Mouse (Mus musculus) megakaryocyte progenitor cell, adult 5-6 weeks (primary cell): Measurements from ENCODE around the gene Nek4. TPM values are rescaled to one million over a fixed set of nuclear protein-coding genes. Genes with fewer than 3 reads are reported as not detected.

Experiments
- ATAC-seq: replicated peaks from 2 replicates; pipeline ENCODE4 v1.8.0; 2016; ENCODE audit warnings: mild to moderate bottlenecking, moderate TSS enrichment, inconsistent platforms; ENCODE audit not compliant: poor library complexity
- total RNA-seq, 2 experiments: library from RNA; stranded (forward) in 1 of 2; stranded (reverse) in 1 of 2; fragments of 157-497, 149-512 nt in 1 of 2; fragments of 200-1000 nt in 1 of 2; gene quantifications; 2 replicates each; pipeline versions ENCODE4 v1.2.3 to v1.2.4; 2015 to 2017

Nek4 gene
- total RNA-seq, 2 experiments from 2014 or later: 8.8 to 12.2 TPM

DNA sequence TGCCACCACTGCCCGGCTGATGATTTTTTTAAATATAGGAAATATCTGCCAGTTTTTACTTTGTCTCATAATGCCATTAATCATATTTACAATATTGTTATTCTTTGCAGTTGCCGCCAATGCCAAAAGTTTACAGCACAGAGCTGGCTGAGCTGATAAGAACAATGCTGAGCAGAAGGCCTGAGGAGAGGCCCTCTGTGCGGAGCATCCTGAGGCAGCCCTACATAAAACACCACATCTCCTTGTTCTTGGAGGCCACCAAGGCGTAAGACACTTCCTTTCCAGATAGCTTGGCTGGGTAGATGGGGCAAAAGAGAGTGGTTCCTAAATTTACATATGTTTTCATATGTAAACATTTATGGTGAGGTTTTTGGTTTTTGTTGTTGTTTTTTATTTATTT, 7.9 kb downstream of the Nek4 start:
- peak; percentile 42; the same call in 1 of the 2 replicates for ATAC-seq

DNA sequence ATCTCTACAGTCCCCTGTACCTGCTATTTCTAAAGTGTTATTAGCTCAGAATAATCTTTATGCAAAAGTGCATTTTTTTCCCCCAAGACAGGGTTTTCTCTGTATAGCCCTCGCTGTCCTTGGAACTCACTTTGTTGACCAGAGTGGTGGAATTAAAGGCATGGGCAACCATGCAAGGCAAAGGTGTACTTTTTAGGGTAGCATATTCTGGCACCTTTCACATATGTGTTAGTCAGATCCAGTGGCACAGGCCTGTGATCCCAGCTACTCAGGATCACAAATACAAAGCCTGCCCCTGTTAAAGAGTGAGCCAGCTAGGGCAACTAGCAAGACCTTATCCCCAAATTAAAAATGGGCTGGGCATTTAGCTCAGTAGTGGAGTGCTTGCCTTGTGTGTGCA, 9.2 kb downstream of the Nek4 start:
- no peak for ATAC-seq

DNA sequence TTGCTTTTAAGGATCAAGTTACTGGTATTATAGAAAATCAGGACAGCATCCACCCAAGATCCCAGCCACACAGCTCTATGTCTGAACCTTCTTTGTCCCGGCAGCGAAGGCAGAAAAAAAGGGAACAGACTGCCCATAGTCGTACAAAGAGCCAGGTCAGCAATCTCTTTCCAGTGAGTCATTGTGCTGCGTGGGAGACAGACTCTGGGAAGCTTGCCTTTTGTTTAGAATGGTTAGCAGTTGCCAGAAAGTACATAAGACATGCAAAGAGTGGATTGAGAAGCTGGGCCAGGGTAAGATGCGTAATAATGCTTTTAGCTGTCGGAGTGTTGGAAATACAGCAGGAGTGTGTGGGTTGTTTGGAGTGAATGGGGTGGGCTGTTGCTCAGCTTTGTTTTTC, 23.0 kb downstream of the Nek4 start:
- no peak for ATAC-seq

DNA sequence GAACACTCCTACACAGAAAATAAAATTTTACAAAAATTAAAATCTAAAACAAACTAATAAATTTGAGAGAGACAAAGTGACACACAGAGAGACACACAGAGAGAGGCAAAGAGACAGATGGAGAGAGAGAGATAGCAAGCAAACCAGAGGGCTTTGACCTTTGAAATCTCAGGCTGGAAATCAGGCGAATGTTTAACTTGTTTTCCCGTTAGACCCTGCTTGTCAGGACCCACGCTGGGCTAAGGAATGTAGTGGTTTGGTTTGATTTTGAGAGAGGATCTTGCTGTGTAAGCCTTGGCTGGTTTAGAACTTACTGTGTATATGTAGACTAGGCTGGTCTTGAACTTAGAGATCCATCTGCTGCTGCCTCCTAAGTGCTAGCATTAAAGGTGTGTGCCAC, 25.0 kb downstream of the Nek4 start:
- ATAC-seq: no peak

DNA sequence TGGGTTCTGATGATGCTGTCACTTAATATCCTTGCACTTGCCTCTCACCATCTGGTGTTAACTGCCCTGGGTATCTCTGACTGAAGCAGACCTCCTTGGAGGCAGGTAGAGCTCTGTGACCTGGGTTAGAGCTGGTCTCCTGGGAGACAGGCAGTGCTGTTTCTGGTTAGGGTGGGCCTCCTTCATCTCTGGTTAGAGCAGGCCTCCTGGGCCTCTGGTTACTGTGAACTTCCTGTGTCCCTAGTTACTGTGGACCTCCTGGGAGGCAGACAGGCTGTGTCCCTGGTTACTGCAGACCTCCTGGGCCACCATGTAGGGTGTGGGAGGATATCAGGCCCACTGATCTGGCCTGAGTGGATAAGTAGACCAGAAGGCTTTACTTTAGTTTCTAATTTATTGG, 45.2 kb downstream of the Nek4 start:
- no peak for ATAC-seq

DNA sequence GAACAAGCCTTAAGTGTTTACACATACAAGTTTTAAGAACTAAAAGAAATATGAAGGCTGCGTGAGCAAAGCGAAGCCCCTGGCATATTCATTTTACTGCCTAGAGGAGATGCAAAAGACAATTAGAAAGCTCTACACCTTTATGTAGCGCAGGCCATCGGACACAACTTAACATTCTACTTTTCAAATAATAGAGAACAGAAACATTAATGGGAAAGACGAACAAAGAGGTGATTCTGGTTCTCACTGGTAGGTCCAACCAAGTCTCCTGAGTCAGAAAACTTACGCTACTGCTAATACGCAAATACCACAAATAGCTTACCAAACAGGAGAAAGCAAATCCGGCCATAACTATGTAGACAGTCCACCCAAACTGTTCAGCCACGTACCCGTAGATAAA, 49.2 kb downstream of the Nek4 start:
- ATAC-seq: no peak

DNA sequence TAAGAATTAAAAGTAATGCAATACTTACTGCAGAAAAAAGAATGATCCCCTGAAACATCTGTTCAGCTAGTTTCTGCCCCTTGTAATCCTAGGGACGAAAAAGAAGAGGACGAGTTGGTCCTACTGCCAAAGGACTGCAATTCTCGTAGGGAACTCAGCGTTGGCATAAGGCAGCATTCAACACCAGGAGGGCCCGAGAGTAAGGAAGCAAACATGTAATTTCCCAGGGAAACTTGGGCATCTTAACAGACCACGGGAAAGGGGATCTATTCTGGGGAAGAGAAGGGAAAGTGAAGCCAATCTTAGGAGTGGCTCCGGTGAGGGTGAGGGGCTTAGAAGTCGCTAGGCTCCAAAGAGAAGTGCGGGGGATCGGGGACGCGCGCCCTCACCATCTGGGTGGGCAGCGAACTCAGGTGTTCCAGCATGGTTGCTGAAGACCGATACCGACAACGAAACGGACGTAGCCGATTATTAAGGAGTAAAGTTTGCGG, 49.7 kb downstream of the Nek4 start:
- peak; percentile 36 for ATAC-seq

DNA sequence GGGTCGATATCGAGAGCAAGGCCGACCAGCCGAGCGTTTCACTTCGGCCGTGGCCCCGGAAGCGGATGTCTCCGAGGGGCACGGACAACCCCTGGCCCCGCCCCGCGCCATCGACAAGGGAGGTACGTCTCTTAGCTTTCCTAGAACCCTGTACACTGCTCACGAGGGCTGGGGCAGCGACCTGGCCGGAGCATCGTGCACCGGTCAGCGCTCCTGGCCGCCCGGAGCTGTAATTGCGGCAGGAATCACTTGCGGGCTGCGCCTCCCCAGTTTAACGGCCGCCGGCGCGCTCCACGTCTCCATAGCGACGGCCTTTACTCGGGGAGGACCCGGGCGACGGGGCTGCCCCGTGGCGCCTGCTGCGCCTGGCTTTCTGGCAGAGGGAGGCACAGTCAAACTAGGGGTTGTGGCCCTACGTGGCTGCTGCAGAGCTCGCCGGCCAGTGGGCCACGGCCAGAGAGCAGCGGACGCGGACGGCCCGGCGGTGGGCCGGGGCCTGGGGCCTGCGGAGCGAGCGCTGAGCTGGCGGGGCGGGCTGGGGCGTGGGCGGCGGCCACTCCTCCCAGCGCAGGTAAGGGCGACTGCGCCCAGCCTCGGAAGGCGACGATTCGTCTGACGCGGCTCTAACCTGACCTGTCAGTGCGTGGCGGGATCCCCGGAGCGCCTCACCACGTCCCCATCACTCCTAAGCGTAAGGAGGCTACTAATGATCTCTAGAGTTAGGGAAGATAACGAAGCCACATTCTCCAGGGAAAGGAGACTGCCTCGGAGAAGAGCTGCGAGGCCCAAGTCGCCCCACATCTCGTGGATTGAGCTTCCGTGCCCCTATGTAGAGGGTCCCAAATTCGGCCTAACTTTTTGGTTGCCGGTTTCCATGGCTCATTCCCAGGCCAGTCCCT, 50.4 kb downstream of the Nek4 start, which contains the start of the genes Glt8d1 and Spcs1:
Glt8d1 (plus strand) TSS at position 94 of the 899 bp plus-strand sequence.
Spcs1 (minus strand) TSS at position 366 of the 899 bp plus-strand sequence.
- peak; percentile 85 for ATAC-seq

DNA sequence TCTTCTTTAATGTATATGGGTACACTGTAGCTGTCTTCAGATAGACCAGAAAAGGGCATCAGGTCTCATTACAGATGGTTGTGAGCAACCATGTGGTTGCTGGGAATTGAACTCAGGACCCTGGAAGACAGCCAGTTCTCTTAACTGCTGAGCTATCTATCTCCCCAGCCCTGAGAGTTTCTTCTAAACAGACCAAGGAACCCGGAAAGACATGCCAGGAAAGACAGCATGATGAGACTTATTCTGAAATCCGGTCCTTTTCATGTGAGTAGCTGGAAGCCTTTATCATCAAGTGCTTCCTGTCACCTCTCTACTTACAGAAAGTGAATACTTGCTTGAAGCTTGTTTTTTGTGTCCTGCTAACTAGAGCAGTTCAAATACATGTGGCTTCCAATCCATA, 53.4 kb downstream of the Nek4 start:
- no peak for ATAC-seq

DNA sequence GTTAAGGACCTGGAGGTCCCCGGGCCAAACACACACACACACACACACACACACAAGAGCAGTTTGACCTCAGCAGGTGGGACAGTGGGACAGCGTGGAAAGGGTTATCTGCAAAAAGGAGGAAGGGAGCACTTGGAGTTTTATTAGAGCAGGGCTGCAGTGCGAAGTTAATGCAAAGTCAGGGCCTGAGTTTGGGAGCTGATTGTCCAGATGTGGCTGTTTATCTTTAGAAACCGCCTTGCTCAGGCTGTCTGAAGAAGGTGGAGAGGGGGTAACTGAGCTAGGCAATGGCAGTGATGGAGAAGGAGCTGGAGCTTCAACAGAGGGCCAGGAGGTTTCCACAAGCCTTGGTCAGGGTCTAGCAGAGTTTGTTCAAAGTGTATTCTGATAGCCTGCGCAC, 55.6 kb downstream of the Nek4 start:
- peak; percentile 77 for ATAC-seq

DNA sequence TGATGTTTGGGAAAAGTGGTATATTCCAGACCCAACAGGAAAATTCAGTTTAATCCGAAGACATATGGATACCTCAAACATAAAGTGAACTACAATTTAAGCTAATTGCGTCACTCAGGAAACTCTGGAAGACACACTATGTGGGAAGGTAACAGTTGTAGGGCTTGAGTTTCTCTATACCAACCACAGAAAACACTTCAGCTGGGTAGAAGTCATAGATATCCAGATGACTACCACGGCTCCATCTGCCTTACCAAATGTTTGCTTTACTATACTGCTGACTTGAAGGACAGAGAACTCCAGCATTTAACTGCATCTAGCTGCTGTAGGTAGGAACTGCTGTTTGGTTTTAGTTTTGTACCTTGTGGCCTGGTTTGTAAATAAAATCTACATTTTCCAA, 60.4 kb downstream of the Nek4 start:
- ATAC-seq: no peak

DNA sequence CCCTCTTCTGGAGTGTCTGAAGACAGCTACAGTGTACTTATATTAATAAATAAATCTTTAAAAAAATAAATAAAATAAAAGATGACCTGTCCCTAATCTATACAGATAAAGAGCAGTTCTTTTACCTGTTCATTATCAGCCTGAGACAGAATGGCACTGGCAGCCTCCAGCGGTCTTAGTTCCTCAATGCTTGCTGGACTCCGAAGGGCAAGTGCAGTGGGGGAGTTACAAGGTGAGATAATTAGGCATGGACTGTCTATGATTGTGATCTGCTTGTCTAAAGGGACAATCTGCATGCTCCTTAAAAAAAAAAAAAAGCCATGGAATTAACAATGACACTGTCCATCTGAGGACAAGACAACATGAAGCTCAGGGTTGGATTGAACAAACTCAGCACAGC, 62.8 kb downstream of the Nek4 start:
- ATAC-seq: no peak

DNA sequence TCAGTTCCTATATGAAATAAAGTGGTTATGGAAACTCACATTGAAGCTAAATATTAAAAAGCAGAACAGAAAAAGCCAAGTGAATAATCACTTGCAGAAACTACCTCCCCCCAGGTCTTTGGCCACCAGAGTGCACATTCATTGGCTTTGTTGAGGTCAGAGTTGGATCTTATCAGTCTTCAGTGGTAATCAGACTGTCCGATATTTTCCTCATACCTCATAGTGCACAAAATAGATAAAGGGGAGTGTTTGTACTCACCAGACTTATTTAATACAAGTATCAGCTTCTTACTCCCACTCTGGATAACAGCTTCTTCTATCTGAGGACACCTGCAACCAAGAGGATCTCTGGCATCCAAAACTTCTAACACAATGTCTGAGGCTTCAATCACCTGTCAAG, 64.9 kb downstream of the Nek4 start:
- ATAC-seq: no peak

DNA sequence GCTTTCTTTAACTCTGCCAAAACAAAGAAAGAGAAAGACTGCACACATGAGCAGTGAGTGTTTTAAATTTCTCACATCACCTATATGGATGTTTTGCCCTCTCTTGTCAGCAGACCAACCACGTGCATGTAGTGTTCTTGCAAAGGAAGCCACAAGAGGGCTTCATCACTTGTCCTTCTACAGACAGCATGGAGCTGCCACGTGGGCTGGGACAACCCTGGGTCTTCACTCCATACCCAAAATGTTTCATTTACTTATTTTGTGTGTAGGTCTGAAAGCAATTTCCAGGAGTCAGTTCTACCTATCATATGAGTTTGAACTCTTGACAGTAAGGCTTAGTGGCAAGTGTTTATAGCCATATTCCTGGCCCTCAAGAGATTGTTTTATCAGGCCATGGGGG, 66.7 kb downstream of the Nek4 start:
- ATAC-seq: peak; percentile 54

DNA sequence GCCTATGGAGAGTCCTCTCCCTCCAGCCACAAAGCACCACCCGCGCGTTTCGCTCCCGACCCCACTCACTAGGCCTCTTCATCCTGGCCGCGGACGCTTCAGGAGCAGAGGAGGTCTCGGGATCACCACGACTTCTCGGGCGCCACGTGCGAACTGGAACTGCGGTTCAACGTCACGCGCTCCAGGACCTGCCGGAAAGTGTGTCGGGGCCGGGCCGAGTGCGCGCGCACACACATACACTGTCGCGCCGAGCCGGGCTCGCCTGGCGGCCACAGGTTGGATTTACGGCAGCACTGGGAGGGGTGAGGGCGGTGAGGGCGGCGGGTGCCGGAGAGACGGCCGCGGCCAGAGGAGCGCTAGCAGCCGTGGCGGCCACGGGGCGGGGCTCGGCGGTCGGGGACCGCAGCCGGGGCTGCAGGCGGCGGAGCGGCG, 67.7 kb downstream of the Nek4 start, which contains the start of the genes Pbrm1 and Gnl3:
Pbrm1 (plus strand) TSS at position 279 of the 432 bp plus-strand sequence.
Gnl3 (minus strand) TSS at position 293 of the 432 bp plus-strand sequence.
- peak; percentile 90 for ATAC-seq

DNA sequence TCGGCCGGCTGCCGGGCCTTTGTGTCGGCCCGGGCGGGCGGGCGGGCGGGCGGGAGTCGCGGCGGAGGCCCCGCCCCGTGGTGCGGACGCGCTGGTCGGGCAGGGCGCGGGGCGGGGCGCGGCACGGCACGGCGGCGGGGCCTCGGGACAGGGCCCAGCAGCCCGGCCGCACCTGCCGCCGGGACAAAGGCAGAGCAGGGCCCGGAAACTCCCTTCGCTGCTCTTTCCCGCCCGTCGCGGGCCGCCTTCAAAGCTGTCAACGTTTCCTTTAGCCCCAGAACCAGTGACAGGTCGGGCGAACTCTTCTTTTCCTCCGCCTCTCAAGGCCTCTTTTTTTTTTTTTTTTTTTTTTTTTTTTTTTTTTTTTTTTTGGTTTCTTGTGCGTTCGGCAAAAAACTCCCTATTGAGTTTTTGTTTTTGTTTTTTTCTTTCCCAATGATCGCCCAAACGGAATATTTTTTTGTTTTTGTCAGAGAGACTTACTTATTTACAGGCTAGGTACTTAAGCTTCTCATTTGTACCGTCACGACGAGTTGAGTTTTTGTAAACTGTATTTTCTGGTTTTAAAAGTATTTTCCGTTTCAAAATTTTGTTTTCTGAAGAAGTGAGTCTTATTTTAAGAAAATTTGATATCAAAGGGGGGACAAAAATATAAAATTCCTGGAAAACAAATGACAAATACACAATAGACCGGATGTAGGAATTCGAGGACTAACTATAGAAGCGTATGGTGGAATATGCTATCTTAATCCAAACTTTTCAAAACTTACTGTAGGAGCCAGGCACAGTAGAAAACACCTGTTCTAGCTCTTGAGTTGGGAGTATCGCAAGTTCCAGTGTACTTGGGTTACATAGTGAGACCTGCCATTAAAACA, 68.4 kb downstream of the Nek4 start:
- ATAC-seq: peak; percentile 60

DNA sequence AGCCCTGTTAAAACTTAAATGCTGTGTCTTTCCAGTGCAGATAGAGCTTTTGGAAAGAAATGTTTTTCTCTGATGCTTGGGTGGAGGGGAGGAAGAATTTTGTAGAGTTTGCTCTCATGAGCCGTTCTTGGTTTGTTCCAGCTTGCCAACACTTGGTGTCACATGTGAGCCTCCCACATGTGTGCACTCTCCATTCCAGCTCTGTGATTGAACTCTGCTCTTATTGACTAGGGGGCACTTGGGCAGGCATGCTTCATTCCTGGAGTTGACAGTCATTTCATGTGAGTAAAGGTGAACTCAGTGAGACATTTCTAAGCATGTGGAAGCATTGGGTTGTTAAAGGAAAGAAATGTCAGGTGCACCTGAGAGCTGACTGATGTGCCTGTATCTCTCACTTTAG, 71.4 kb downstream of the Nek4 start:
- no peak for ATAC-seq

DNA sequence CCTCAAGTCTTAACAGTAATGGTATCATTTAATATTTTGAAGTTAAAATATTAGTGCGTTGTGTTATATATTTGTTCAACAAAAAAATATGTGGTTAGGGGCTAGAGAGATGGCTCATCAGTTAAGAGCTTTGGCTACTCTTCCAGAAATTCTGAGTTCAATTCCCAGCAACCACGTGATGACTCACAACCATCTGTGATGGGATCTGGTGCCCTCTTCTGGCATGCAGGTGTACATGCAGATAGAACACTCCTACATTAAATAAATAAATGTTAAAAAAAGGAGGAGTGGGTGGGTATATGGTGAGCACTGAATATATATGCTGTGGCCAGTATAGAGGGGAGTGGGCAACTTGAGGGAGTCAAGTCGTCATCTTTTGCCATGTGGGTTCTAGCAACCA, 74.6 kb downstream of the Nek4 start:
- ATAC-seq: 0 out of 2 replicates have a peak, but pooled peaks have one; percentile 23
